Mouse (Mus musculus) heart, embryonic 11.5 days (tissue): Measurements from ENCODE around the gene Gba. TPM values are rescaled to one million over a fixed set of nuclear protein-coding genes. Genes with fewer than 3 reads are reported as not detected.

Experiments used
- ATAC-seq: fragments of 200-750 bp; cut with Nextera tagmentation; replicated peaks from 2 replicates; pipeline ENCODE4 v1.8.0; 2017; ENCODE audit warnings: moderate library complexity; ENCODE audit not compliant: insufficient number of reproducible peaks, low FRiP score, low TSS enrichment
- H3K27ac ChIP-seq: fragments of 300-500 bp; sonication (generic); 2 replicates; pipeline ENCODE4 v1.5.1; 2014; ENCODE audit warnings: mild to moderate bottlenecking, low read depth, low read length
- H3K27me3 ChIP-seq: fragments of 300-500 bp; sonication (generic); 2 replicates; pipeline ENCODE4 v1.6.1; 2014; ENCODE audit warnings: mild to moderate bottlenecking, low read length, mixed read lengths; ENCODE audit not compliant: control insufficient read depth, insufficient read depth
- H3K36me3 ChIP-seq: fragments of 300-500 bp; sonication (generic); 2 replicates; pipeline ENCODE4 v1.6.1; 2014; ENCODE audit warnings: mild to moderate bottlenecking, low read length, moderate library complexity, mixed read lengths; ENCODE audit not compliant: control insufficient read depth, insufficient read depth
- H3K4me1 ChIP-seq: fragments of 300-500 bp; sonication (generic); 2 replicates; pipeline ENCODE4 v1.6.1; 2014; ENCODE audit warnings: low read length; ENCODE audit not compliant: control insufficient read depth, insufficient read depth
- H3K4me2 ChIP-seq: fragments of 300-500 bp; sonication (generic); 2 replicates; pipeline ENCODE4 v1.6.1; 2014; ENCODE audit warnings: mild to moderate bottlenecking, moderate library complexity
- H3K4me3 ChIP-seq: fragments of 300-500 bp; sonication (generic); 2 replicates; pipeline ENCODE4 v1.5.1; 2014; ENCODE audit warnings: low read depth, low read length
- H3K9ac ChIP-seq: fragments of 300-500 bp; sonication (generic); 2 replicates; pipeline ENCODE4 v1.6.1; 2014; ENCODE audit warnings: mild to moderate bottlenecking, low read depth, low read length, moderate library complexity
- H3K9me3 ChIP-seq: fragments of 300-500 bp; sonication (generic); replicated peaks from 2 replicates; pipeline ENCODE4 v1.6.1; 2016; ENCODE audit warnings: low read length; ENCODE audit not compliant: control insufficient read depth
- WGBS: fragments of 180-500 bp; shearing (Covaris S2); extraction: QIAGEN DNeasy Blood & Tissue Kit; methylation state at CpG from one replicate; pipeline ENCODE4 v1.1.7; 2014; ENCODE audit not compliant: insufficient replicate concordance; 5-methylcytosine and 5-hydroxymethylcytosine counted together
- polyA plus RNA-seq: library from polyadenylated mRNA; unstranded; fragments of >200 nt; fragmentation: Nextera tagmentation; extraction: Ambion mirVana; gene quantifications from 2 replicates; pipeline ENCODE4 v1.2.1, GENCODE M21; 2014

Gba gene
- polyA plus RNA-seq, 1 experiment from 2014 or later, result 33.3 TPM

GRCm38 (mm10) chr3:89178107-89178385, 24.7 kb upstream of the Gba start:
- Histone ChIP-seq H3K9me3 (no peaks in the 10 kb centered on the region), H3K27me3 (no peaks in the 10 kb centered on the region), H3K36me3 (peaks cover 49% of the 10 kb centered on the region), H3K4me3 (peak overlapping the region; percentile 80), H3K27ac (peak overlapping the region; percentile 67), H3K4me2 (peak overlapping the region; percentile 89), H3K9ac (peak overlapping the region; percentile 92), H3K4me1 (peaks cover 17% of the 10 kb centered on the region; the same call in 1 of the 2 replicates)
- 6% methylated on average over 6 of the region's 6 CpGs for WGBS
- ATAC-seq, result no peak

GRCm38 (mm10) chr3:89179056-89179455, 23.7 kb upstream of the Gba start:
- Histone ChIP-seq H3K27ac (no peak overlapping the region), H3K4me1 (peaks cover 23% of the 10 kb centered on the region; the same call in 1 of the 2 replicates), H3K4me2 (no peak overlapping the region), H3K9me3 (no peaks in the 10 kb centered on the region), H3K9ac (no peak overlapping the region), H3K36me3 (peaks cover 39% of the 10 kb centered on the region), H3K4me3 (no peak overlapping the region), H3K27me3 (no peaks in the 10 kb centered on the region)
- ATAC-seq, result no peak
- 91% methylated on average over 11 of the region's 11 CpGs for WGBS

DNA sequence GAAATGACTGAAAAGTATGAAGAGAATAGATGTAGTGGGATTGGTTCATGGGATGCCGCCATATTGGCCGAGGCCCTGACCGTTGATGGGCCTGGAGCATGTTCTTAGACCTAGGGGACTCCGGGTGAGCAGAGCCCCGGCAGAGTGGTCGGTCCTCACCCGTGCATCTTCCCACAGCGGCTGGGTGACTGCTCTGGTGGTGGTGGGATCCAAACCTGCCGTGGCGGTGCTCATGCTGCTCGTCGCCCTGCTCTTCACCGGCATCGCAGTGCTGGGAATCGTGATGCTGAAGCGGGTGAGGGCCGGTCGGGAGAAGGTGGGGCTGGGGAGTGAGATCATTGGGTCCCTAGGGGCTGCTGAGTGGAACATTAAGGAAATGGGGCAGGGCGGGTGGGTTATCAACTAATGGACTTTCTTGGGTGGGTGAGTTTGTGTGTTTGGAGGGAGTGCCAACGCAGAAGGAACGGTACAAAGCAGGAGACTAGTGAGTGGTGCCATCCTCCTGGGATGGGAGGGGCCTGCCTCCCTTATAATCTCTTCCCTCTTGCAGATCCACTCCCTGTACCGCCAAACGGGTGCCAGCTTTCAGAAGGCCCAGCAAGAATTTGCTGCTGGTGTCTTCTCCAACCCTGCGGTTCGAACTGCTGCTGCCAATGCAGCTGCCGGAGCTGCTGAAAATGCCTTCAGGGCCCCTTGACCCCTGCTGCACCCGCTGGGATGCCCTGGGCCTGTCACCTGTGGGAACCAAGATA, 20.8 kb upstream of the Gba start:
- Histone ChIP-seq H3K4me2 (no peak overlapping the region), H3K4me1 (peaks cover 24% of the 10 kb centered on the region; the same call in 1 of the 2 replicates), H3K9ac (no peak overlapping the region), H3K27ac (no peak overlapping the region), H3K27me3 (peaks cover 3% of the 10 kb centered on the region; the same call in 1 of the 2 replicates), H3K4me3 (no peak overlapping the region), H3K36me3 (peaks cover 18% of the 10 kb centered on the region), H3K9me3 (no peaks in the 10 kb centered on the region)
- no peak for ATAC-seq
- 90% methylated on average over 27 of the region's 27 CpGs for WGBS

GRCm38 (mm10) chr3:89182531-89183057, 20.1 kb upstream of the Gba start:
- peak overlapping the region; percentile 63 for H3K4me3 ChIP-seq
- peak overlapping the region; percentile 95 for H3K4me2 ChIP-seq
- H3K36me3 ChIP-seq, result peaks cover 18% of the 10 kb centered on the region
- no peaks in the 10 kb centered on the region for H3K9me3 ChIP-seq
- H3K27ac ChIP-seq, result no peak overlapping the region
- ATAC-seq, result 0 out of 2 replicates have a peak, but pooled peaks have one; percentile 5
- WGBS, result 46% methylated on average over 7 of the region's 7 CpGs
- peaks cover 4% of the 10 kb centered on the region; the same call in 1 of the 2 replicates for H3K27me3 ChIP-seq
- no peak overlapping the region; the same call in 1 of the 2 replicates for H3K9ac ChIP-seq
- H3K4me1 ChIP-seq, result peaks cover 24% of the 10 kb centered on the region; the same call in 1 of the 2 replicates

DNA sequence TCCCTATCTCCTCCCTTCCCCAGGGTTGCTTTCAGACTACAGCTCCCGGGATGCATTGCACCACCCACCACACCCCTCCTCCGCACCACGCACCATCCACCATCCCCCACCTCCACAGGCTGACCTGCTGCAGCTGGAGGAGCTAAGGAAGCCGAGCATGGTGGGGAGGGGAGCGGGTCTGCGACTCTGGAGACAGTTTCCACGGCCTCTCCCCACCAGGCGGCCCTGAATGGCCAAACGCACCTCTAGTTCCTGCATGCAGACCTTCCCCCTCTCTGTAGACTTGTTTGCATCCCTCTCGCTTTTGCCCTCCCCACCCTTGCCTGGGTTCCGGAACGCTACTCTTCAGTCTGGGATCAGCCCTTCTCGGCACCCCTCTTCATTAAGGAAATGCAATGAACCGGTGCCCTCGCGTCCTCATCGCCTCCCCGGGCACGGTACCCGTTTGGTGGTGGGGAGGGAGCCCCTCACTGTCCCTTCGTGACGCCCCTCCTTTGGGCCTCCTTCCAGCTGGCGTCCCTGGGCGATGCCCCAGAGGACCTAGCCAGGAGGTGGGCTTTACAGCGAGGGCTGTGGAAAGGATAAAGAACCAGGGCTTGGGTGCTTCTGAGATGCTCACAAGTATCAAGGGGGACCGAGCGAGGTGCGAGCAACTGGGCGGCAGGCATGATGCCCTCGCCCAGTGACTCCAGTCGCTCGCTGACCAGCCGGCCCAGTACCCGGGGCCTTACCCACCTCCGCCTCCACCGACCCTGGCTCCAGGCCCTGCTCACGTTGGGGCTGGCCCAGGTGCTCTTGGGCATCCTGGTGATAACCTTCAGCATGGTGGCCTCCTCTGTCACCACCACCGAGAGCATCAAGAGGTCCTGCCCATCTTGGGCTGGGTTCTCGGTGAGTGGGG, 19.4 kb upstream of the Gba start, which contains the start of gene Fam189b:
Gene Fam189b, plus strand, starts transcription at position 86 of the 901 bp plus-strand sequence.
- Histone ChIP-seq H3K4me1 (peaks cover 19% of the 10 kb centered on the region; the same call in 1 of the 2 replicates), H3K27me3 (peaks cover 4% of the 10 kb centered on the region; the same call in 1 of the 2 replicates), H3K4me3 (peak within 1 kb of the TSS; percentile 63), H3K4me2 (peak within 1 kb of the TSS; percentile 95), H3K36me3 (peaks cover 18% of the 10 kb centered on the region), H3K9ac (peak within 1 kb of the TSS; percentile 82), H3K9me3 (no peaks in the 10 kb centered on the region), H3K27ac (0 out of 2 replicates have a peak within 1 kb of the TSS, but pooled peaks have one; percentile 17)
- 5% methylated on average over 39 of the region's 39 CpGs for WGBS
- peak; percentile 86 for ATAC-seq

DNA sequence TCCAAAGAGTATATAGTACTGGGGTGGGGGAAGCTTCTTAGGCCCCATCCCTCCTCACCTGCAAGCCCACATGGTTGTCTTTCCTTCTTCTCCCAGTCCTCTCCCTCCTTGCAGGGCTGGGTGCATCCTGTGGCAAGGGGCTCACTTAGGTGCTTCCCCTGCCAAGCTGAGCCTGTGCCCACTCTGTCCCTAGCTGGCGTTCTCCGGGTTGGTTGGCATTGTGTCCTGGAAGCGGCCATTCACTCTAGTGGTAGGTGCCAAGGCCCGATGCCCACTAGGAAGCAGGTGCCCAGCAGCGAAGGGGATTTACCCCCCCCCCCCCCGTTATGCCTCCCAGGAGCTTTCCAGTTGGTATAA, 18.8 kb upstream of the Gba start:
- Histone ChIP-seq H3K9me3 (no peaks in the 10 kb centered on the region), H3K4me1 (peaks cover 13% of the 10 kb centered on the region; the same call in 1 of the 2 replicates), H3K27ac (no peak overlapping the region), H3K27me3 (peaks cover 4% of the 10 kb centered on the region; the same call in 1 of the 2 replicates), H3K36me3 (peaks cover 18% of the 10 kb centered on the region), H3K4me2 (peak overlapping the region; percentile 95), H3K9ac (peak overlapping the region; percentile 82), H3K4me3 (peak overlapping the region; percentile 63)
- no peak for ATAC-seq
- WGBS, result 70% methylated on average over 6 of the region's 6 CpGs

- no peak overlapping the region for H3K9ac ChIP-seq
- no peak overlapping the region for H3K4me2 ChIP-seq
- peaks cover 4% of the 10 kb centered on the region; the same call in 1 of the 2 replicates for H3K27me3 ChIP-seq
- ATAC-seq, result no peak
- WGBS, result 34% methylated on average over 23 of the region's 23 CpGs
- H3K27ac ChIP-seq, result no peak overlapping the region
- peaks cover 9% of the 10 kb centered on the region; the same call in 1 of the 2 replicates for H3K4me1 ChIP-seq
- H3K4me3 ChIP-seq, result no peak overlapping the region
- H3K9me3 ChIP-seq, result no peaks in the 10 kb centered on the region
- H3K36me3 ChIP-seq, result 0 out of 2 replicates have a peak, but pooled peaks cover 3% of the 10 kb centered on the region
Observed at GRCm38 (mm10) chr3:89187197-89187596, 15.5 kb upstream of the Gba start.
